Mouse (Mus musculus) limb, embryonic 11.5 days (tissue): Measurements from ENCODE around the gene Akap5. TPM values are rescaled to one million over a fixed set of nuclear protein-coding genes. Genes with fewer than 3 reads are reported as not detected.

Experiments
- ATAC-seq: fragments of 200-750 bp; cut with Nextera tagmentation; 2 replicates; pipeline ENCODE4 v1.8.0; 2017; ENCODE audit warnings: low read depth; ENCODE audit not compliant: insufficient number of reproducible peaks, low FRiP score, low TSS enrichment
- DNase-seq: peaks from one replicate; pipeline ENCODE4 v3.0.0-alpha.2; 2015; ENCODE audit warnings: low spot score
- H3K27ac ChIP-seq: fragments of 300-500 bp; sonication (generic); replicated peaks from 2 replicates; pipeline ENCODE4 v1.5.1; 2014; ENCODE audit warnings: low read depth, mild to moderate bottlenecking, low read length
- H3K27me3 ChIP-seq: fragments of 300-500 bp; sonication (generic); 2 replicates; pipeline ENCODE4 v1.6.1; 2014; ENCODE audit warnings: mild to moderate bottlenecking, low read length, mixed read lengths; ENCODE audit not compliant: control insufficient read depth, insufficient read depth
- H3K36me3 ChIP-seq: fragments of 300-500 bp; sonication (generic); 2 replicates; pipeline ENCODE4 v1.6.1; 2014; ENCODE audit warnings: mild to moderate bottlenecking, low read length, moderate library complexity, mixed read lengths; ENCODE audit not compliant: control insufficient read depth, insufficient read depth
- H3K4me1 ChIP-seq: fragments of 300-500 bp; sonication (generic); 2 replicates; pipeline ENCODE4 v1.6.1; 2014; ENCODE audit warnings: low read length, mixed read lengths; ENCODE audit not compliant: control insufficient read depth, insufficient read depth
- H3K4me2 ChIP-seq: fragments of 300-500 bp; sonication (generic); 2 replicates; pipeline ENCODE4 v1.6.1; 2014; ENCODE audit warnings: low read depth, mild to moderate bottlenecking, moderate library complexity; ENCODE audit not compliant: severe bottlenecking
- H3K4me3 ChIP-seq: fragments of 300-500 bp; sonication (generic); 2 replicates; pipeline ENCODE4 v1.5.1; 2014; ENCODE audit warnings: low read depth, low read length
- H3K9ac ChIP-seq: fragments of 300-500 bp; sonication (generic); 2 replicates; pipeline ENCODE4 v1.6.1; 2014; ENCODE audit warnings: mild to moderate bottlenecking, low read length
- H3K9me3 ChIP-seq: fragments of 300-500 bp; sonication (generic); 2 replicates; pipeline ENCODE4 v1.6.1; 2016; ENCODE audit warnings: low read length; ENCODE audit not compliant: control insufficient read depth
- WGBS: fragments of 180-500 bp; shearing (Covaris S2); extraction: QIAGEN DNeasy Blood & Tissue Kit; methylation state at CpG from one replicate; pipeline ENCODE4 v1.1.7; 2014; 5-methylcytosine and 5-hydroxymethylcytosine counted together
- polyA plus RNA-seq: library from polyadenylated mRNA; unstranded; fragments of >200 nt; fragmentation: Nextera tagmentation; extraction: Ambion mirVana; gene quantifications from 2 replicates; pipeline ENCODE4 v1.2.1, GENCODE M21; 2014

The Akap5 gene
- polyA plus RNA-seq, 1 experiment from 2014 or later, result 1.4 TPM

DNA sequence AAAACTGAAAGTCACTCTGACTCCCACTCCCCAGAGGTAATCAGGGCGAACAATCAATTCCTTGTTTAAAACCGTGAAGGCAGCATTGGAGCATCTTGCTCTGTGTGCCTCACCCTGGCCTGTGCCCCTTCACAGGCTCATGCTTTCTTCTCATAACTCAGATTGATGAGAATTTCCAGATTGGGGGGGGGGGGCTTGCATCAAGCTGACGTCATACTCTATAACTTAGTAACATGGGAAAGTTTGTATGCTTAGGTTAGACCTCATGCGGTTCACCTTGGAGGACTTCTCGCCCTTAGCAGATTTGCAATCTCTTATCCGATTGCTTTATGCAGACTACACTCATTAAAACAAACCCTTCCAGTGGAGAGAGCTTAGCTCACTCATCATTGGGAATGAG, 49.3 kb downstream of the Akap5 start:
- H3K9me3 ChIP-seq, result no peaks in the 10 kb centered on the region
- H3K4me2 ChIP-seq, result no peak overlapping the region
- H3K36me3 ChIP-seq, result no peaks in the 10 kb centered on the region
- H3K4me3 ChIP-seq, result no peak overlapping the region
- no peak for DNase-seq
- H3K4me1 ChIP-seq, result peaks cover 7% of the 10 kb centered on the region; the same call in 1 of the 2 replicates
- H3K27ac ChIP-seq, result no peak overlapping the region; the same call in 1 of the 2 replicates
- ATAC-seq, result no peak
- no peaks in the 10 kb centered on the region for H3K27me3 ChIP-seq
- 79% methylated on average over 6 of the region's 6 CpGs for WGBS
- H3K9ac ChIP-seq, result no peak overlapping the region

DNA sequence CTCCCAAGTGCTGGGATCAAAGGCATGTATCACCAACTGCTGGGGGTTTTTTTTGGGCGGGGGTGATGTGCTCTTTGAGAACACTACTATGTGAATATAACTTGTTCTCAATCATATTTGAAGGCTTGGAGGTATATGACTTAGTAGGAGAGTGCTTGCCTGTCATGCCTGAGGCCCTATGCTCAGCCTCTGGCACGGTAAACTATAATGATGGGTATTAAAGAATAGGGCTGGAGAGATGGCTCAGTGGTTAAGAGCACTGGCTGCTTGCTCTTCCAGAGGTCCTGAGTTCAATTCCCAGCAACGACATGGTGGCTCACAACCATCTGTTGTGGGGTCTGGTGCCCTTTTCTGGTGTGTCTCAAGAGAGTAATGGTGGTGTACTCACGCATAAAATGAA, 50.2 kb downstream of the Akap5 start:
- DNase-seq, result no peak
- Histone ChIP-seq H3K4me1 (peaks cover 7% of the 10 kb centered on the region; the same call in 1 of the 2 replicates), H3K27ac (no peak overlapping the region), H3K9me3 (no peaks in the 10 kb centered on the region), H3K27me3 (no peaks in the 10 kb centered on the region), H3K4me2 (no peak overlapping the region), H3K4me3 (no peak overlapping the region), H3K36me3 (no peaks in the 10 kb centered on the region), H3K9ac (no peak overlapping the region)
- WGBS, result 72% methylated on average over 4 of the region's 4 CpGs
- ATAC-seq, result no peak

DNA sequence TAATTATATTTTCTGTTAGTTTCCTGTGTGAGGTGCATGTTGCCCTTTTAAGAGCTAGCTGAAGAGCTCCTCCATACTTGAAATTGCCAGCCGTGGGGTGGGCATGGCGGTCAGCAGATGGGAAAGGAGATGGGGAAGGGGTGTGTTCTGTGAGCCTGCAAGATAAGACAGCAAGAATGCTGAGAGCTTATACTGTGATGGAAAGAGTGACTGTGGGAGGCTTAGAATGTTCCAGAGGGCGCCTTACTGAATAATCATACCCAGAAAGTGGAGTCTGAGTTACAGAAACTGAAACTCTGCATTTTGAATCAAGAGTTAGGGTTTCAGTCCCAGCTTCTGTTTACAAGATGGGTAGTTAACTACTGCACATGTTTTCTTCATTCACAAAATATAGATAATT, 50.8 kb downstream of the Akap5 start:
- H3K4me2 ChIP-seq, result no peak overlapping the region
- no peaks in the 10 kb centered on the region for H3K27me3 ChIP-seq
- no peak overlapping the region for H3K9ac ChIP-seq
- DNase-seq (no peak), ATAC-seq (no peak)
- no peak overlapping the region for H3K27ac ChIP-seq
- no peaks in the 10 kb centered on the region for H3K36me3 ChIP-seq
- no peaks in the 10 kb centered on the region for H3K9me3 ChIP-seq
- WGBS, result 88% methylated on average over 3 of the region's 3 CpGs
- peaks cover 7% of the 10 kb centered on the region; the same call in 1 of the 2 replicates for H3K4me1 ChIP-seq
- H3K4me3 ChIP-seq, result no peak overlapping the region

DNA sequence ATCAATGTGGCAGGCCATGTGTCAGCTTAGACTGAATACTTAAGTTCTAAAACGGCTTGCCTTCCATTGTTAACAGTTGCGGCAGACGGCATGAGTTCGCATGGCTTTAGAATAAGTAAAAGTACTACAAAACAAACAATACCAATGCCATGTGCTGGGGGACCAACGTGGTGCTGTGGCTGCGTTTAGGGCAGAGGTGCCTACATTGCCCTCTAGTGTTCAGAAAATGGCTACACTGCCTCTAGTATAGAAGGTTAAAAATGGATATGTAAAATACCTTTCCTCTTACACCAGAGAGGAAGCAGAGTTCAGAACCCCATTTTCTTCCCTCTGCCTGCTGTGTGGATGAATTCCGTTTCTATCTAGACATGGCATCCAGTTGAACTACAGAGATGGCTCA, 52.0 kb downstream of the Akap5 start:
- 52% methylated on average over 7 of the region's 7 CpGs for WGBS
- Histone ChIP-seq H3K4me1 (peaks cover 6% of the 10 kb centered on the region; the same call in 1 of the 2 replicates), H3K9me3 (no peaks in the 10 kb centered on the region), H3K9ac (no peak overlapping the region), H3K4me3 (no peak overlapping the region), H3K36me3 (no peaks in the 10 kb centered on the region), H3K27ac (no peak overlapping the region), H3K27me3 (no peaks in the 10 kb centered on the region), H3K4me2 (no peak overlapping the region)
- DNase-seq, result peak; percentile 41
- no peak for ATAC-seq

DNA sequence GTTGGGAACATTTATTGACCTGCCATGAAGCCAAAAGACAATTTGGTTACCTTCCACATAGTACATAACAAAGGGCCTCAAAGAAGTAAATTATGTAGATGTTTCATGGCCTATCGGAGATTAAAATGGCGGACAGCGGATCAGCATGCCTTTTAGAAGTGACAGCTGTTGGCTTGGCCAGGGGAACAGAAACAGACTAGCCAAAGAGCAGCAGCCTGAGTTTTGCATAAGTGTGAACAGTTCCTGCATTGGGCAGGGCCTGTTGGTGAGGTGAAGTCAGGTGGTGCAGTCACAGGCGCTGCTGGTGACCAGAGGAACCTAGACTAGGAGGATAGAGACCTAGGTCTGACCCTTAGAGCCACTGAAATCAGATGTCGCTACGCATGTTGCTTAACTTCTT, 52.4 kb downstream of the Akap5 start:
- no peak overlapping the region for H3K4me3 ChIP-seq
- H3K27me3 ChIP-seq, result no peaks in the 10 kb centered on the region
- WGBS, result 92% methylated on average over 6 of the region's 6 CpGs
- no peak for DNase-seq
- ATAC-seq, result no peak
- no peaks in the 10 kb centered on the region for H3K36me3 ChIP-seq
- H3K27ac ChIP-seq, result no peak overlapping the region
- 0 out of 2 replicates have a peak, but pooled peaks cover 5% of the 10 kb centered on the region for H3K4me1 ChIP-seq
- H3K9ac ChIP-seq, result no peak overlapping the region
- no peak overlapping the region for H3K4me2 ChIP-seq
- no peaks in the 10 kb centered on the region for H3K9me3 ChIP-seq

DNA sequence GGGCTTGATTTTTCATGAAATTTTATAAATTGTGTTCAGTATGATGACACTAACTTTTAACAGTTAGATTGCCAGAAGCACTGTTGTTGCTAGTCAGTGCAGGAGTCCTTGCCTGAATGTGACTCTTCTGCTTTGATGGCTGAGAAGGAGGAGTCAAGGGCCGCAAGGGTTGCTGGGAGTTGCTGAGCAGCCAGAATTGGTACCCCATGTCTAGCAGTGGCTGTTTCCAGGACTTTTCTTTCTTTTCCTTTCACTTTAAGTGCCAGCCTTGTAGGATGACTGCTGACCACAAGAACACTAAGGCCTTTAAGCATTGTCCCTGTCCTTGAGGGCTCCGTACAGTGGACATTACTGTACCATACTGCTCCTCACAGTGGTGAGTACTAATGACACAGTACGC, 53.0 kb downstream of the Akap5 start:
- Histone ChIP-seq H3K27ac (no peak overlapping the region), H3K4me3 (no peak overlapping the region), H3K4me1 (0 out of 2 replicates have a peak, but pooled peaks cover 3% of the 10 kb centered on the region), H3K9me3 (no peaks in the 10 kb centered on the region), H3K36me3 (no peaks in the 10 kb centered on the region), H3K9ac (no peak overlapping the region), H3K4me2 (no peak overlapping the region), H3K27me3 (no peaks in the 10 kb centered on the region)
- no peak for ATAC-seq
- 92% methylated on average over 3 of the region's 3 CpGs for WGBS
- no peak for DNase-seq

DNA sequence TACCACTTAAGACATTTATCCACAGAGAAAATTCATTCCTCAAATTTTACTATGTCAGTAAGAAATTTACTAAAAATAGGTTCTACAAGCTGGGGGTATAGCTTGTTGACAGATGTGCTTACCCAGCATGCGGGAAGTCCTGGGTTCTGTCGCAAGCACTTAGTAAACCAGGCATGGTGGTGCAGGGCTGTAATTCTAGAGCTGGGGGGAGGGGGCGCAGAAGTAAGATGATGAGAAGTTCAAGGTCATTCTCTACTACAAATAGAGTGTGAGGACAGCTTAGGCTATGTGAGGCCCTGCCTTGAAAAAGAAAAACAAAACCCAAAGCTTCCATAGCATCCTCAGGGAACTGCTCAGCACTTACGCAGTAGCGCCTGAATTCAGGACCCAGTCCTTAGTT, 53.9 kb downstream of the Akap5 start:
- H3K4me2 ChIP-seq, result no peak overlapping the region
- no peak overlapping the region for H3K9ac ChIP-seq
- no peaks in the 10 kb centered on the region for H3K9me3 ChIP-seq
- H3K36me3 ChIP-seq, result no peaks in the 10 kb centered on the region
- WGBS, result 90% methylated on average over 5 of the region's 5 CpGs
- ATAC-seq (no peak), DNase-seq (no peak)
- no peak overlapping the region for H3K4me3 ChIP-seq
- no peak overlapping the region for H3K27ac ChIP-seq
- H3K27me3 ChIP-seq, result no peaks in the 10 kb centered on the region
- 0 out of 2 replicates have a peak, but pooled peaks cover 3% of the 10 kb centered on the region for H3K4me1 ChIP-seq

DNA sequence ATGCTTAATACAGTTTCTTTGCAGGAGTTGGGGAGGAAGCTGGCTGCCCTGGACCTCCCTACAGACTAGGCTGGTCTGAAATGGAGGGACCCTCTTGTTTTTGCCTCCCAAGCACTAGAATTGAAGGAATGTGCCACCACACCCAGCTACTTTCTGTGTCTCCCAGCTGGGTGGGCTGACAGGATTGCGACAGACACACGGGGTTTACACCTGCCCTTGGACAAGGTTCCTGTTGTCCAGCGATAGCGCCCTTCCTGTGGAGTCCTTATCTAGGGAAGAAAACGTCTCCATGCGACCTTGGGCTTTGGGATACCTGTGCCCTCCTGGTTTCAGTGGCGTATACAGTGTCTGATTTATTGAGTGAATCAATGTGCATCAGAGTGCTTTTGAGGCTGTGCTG, 55.5 kb downstream of the Akap5 start:
- H3K27me3 ChIP-seq, result no peaks in the 10 kb centered on the region
- ATAC-seq (no peak), DNase-seq (no peak)
- no peaks in the 10 kb centered on the region for H3K9me3 ChIP-seq
- WGBS, result 88% methylated on average over 7 of the region's 7 CpGs
- no peaks in the 10 kb centered on the region for H3K36me3 ChIP-seq
- H3K4me1 ChIP-seq, result no peaks in the 10 kb centered on the region
- no peak overlapping the region for H3K4me2 ChIP-seq
- H3K27ac ChIP-seq, result no peak overlapping the region
- H3K4me3 ChIP-seq, result no peak overlapping the region
- no peak overlapping the region for H3K9ac ChIP-seq
